Mouse (Mus musculus): ENCODE data around the gene Dusp11.

- TF ChIP-seq CTCF (IDR thresholded peaks at IDR 0.05; ENCODE audit: low read depth), result peak; percentile 95
- no peak for TF ChIP-seq EP300 (IDR thresholded peaks at IDR 0.05; ENCODE audit: low read depth)
These were observed 43.0 kb upstream of the Dusp11 start for GRCm38 (mm10) chr6:86004271-86005148.

Data from liver, postnatal 0 days (tissue).